Mouse (Mus musculus): ENCODE data around the gene 2310039H08Rik.

DNA sequence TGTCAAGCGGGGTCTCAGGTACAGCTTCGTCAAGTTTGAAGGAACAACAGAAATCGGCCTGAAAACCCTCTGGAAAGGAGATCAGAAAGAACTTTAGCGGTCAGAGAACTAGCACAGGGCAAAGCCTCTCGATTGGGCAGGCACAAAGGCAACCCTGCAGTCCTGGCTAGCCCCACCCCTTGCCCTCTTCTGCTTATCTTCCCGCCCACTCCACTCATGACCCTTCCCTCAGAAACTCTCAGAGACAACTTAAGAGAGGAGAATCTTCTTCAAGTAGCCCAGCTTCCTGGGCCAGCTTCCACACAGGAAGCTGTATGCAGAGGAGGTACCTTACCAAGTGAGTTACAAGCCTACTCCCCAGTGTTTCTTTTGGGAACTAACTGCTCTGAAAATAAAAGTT is 29.3 kb downstream of the 2310039H08Rik start:
- no peak for TF ChIP-seq CTCF (IDR thresholded peaks at IDR 0.05; ENCODE audit: low read depth, low read length)
- TF ChIP-seq GATA1 (IDR thresholded peaks at IDR 0.05; ENCODE audit: borderline replicate concordance, low read length), result no peak
- no peak for TF ChIP-seq GATA2 (IDR thresholded peaks at IDR 0.05; ENCODE audit: borderline replicate concordance, low read depth, low read length)

All from G1E (cell line).